ENCODE assay signal across 9 mouse cellular contexts in the genomic region with DNA sequence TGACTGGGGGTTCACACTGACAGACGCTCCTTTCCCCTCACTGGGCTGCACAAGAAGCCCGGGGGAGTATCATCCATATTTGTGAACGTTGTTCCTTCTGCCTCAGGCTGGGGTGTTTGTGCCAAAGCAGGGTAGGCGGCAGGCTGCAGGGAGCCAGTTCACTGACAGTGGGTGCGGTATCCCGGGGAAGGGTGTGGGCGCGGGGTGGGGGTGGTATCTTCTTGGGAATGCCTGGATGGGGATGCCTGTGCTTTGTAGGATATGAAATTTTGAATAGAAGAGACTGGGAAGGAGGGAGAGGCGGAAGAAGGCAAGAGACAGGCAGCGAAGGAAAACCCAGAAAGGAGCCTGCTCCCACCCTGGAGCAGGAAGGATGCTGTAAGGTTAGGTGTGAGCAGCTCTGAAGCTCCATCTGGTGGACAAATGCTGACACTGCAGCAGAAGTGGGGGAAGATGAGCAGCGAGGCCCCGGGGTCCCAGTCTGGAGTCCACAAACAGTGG. TPM values are rescaled to one million over a fixed set of nuclear protein-coding genes. Genes with fewer than 3 reads are reported as not detected.
DNase-seq lines count a peak whose midpoint lies in the region; ATAC-seq and TF ChIP-seq lines count a peak whose summit lies in the region.
"Had no signal": no experiment of that assay in that cellular context is flagged by ENCODE, and none has a peak within 500 bp of the region (broad histone marks: within the 10 kb centered on the region; RNA-seq: fewer than 3 reads in every experiment).

No protein-coding gene starts in this region.

- H3K36me3 ChIP-seq in ES-Bruce4 (ENCODE audit: control insufficient read depth, insufficient read depth, low read length, poor library complexity, severe bottlenecking) = no peaks in the 10 kb centered on the region
- H3K36me3 ChIP-seq: liver, embryonic 15.5 days had no signal

- H3K27me3 ChIP-seq in ES-Bruce4 (ENCODE audit: control insufficient read depth, insufficient read depth, low read length, poor library complexity, severe bottlenecking) = no peaks in the 10 kb centered on the region

- peak; percentile 53 for ATAC-seq in megakaryocyte-erythroid progenitor cell, adult 5-6 weeks (replicated peaks; ENCODE audit: low FRiP score, low TSS enrichment, poor library complexity, severe bottlenecking)
- ATAC-seq in activated CD4-positive, CD25-positive, alpha-beta regulatory T cell, adult 4 months = no peak

- no peak overlapping the region for H3K27ac ChIP-seq in ES-Bruce4 (ENCODE audit: insufficient read depth, low read length)
- H3K27ac ChIP-seq: liver, embryonic 15.5 days had no signal

- no peak overlapping the region for H3K4me3 ChIP-seq in ES-Bruce4 (ENCODE audit: low read depth, low read length)
- H3K4me3 ChIP-seq: liver, embryonic 15.5 days had no signal

- TF ChIP-seq EP300 in ES-Bruce4 (IDR thresholded peaks at IDR 0.05; ENCODE audit: insufficient read depth, low read depth, low read length) = no peak

- H3K4me1 ChIP-seq in ES-Bruce4 (ENCODE audit: control insufficient read depth, insufficient read depth, low read length) = no peaks in the 10 kb centered on the region
- H3K4me1 ChIP-seq: liver, embryonic 15.5 days had no signal

- TF ChIP-seq CTCF in ES-Bruce4 (IDR thresholded peaks at IDR 0.05; ENCODE audit: low read depth, low read length) = peak; percentile 93

- H3K9me3 ChIP-seq in ES-Bruce4 (replicated peaks; ENCODE audit: control insufficient read depth, insufficient read depth, low read length, poor library complexity, severe bottlenecking) = no peaks in the 10 kb centered on the region
- H3K9me3 ChIP-seq: liver, embryonic 15.5 days had no signal

- H3K9ac ChIP-seq in ES-Bruce4 (ENCODE audit: low read depth, poor library complexity, severe bottlenecking) = no peak overlapping the region
- H3K9ac ChIP-seq: liver, embryonic 15.5 days had no signal

- peak; percentile 42 for DNase-seq in adrenal gland, adult 2 months
- peak; percentile 74 for DNase-seq in embryo, embryonic 11 days
- DNase-seq in heart, postnatal 4 days = peak; percentile 77
- peak; percentile 76 to 81 for DNase-seq in layer of hippocampus, postnatal 25 days (ENCODE audit: extremely low spot score in 1 of 2, low spot score in 1 of 2)
- peak; percentile 73 for DNase-seq in right cerebral cortex, postnatal 25 days

- TF ChIP-seq POLR2A in ES-Bruce4 (IDR thresholded peaks at IDR 0.05; ENCODE audit: insufficient read depth, low read length) = no peak

RNA-seq across cellular contexts. Expression of a gene that starts 14.8 kb away (rescaled TPM):
- not detected in 2 replicates for polyA plus RNA-seq in ES-Bruce4 (2011; ENCODE audit: insufficient read depth, insufficient read length, low read depth, missing spikeins)
- not detected for total RNA-seq in adrenal gland, adult 2 months (2021)
- polyA plus RNA-seq in adrenal gland, adult 2 months (2012; rRNA removed) = not detected in 2 replicates
- total RNA-seq in heart, postnatal 4 days (2021) = not detected
- total RNA-seq in layer of hippocampus, postnatal 25 days (2021) = not detected
- total RNA-seq in megakaryocyte-erythroid progenitor cell, adult 5-6 weeks (2014; fragmentation: Nextera tagmentation) = not detected in 2 replicates
- total RNA-seq in megakaryocyte-erythroid progenitor cell, adult 5-6 weeks (2017) = not detected in 2 replicates
- not detected for polyA plus RNA-seq in activated CD4-positive, CD25-positive, alpha-beta regulatory T cell, adult 4 months (2017; shearing (Covaris generic))
- polyA plus RNA-seq: liver, embryonic 15.5 days had no signal

RNA-seq across cellular contexts. Expression of a gene that starts 38.7 kb away (rescaled TPM):
- polyA plus RNA-seq in ES-Bruce4 (2011; ENCODE audit: insufficient read depth, insufficient read length, low read depth, missing spikeins) = not detected in 2 replicates
- not detected for total RNA-seq in adrenal gland, adult 2 months (2021)
- 0.11 TPM in 1 of 2 replicates, not detected in the other for polyA plus RNA-seq in adrenal gland, adult 2 months (2012; rRNA removed)
- total RNA-seq in heart, postnatal 4 days (2021) = not detected
- 1 to 10 TPM; 6.4 to 6.8 TPM for total RNA-seq in layer of hippocampus, postnatal 25 days (2021)
- not detected in 2 replicates for total RNA-seq in megakaryocyte-erythroid progenitor cell, adult 5-6 weeks (2014; fragmentation: Nextera tagmentation)
- total RNA-seq in megakaryocyte-erythroid progenitor cell, adult 5-6 weeks (2017) = not detected in 2 replicates
- polyA plus RNA-seq in activated CD4-positive, CD25-positive, alpha-beta regulatory T cell, adult 4 months (2017; shearing (Covaris generic)) = not detected
- polyA plus RNA-seq: liver, embryonic 15.5 days had no signal

RNA-seq across cellular contexts. Expression of a gene that starts 59.9 kb away (rescaled TPM):
- polyA plus RNA-seq in ES-Bruce4 (2011; ENCODE audit: insufficient read depth, insufficient read length, low read depth, missing spikeins) = 13.6 and 15.0 TPM in 2 replicates
- total RNA-seq in adrenal gland, adult 2 months (2021) = 100 to 1,000 TPM in 1 of 2 experiments, 10 to 100 TPM in 1; 95.3 to 270 TPM
- 38.0 and 59.1 TPM in 2 replicates for polyA plus RNA-seq in adrenal gland, adult 2 months (2012; rRNA removed)
- 1 to 10 TPM; 7.1 to 8.1 TPM for total RNA-seq in heart, postnatal 4 days (2021)
- 100 to 1,000 TPM; 275 to 302 TPM for total RNA-seq in layer of hippocampus, postnatal 25 days (2021)
- total RNA-seq in megakaryocyte-erythroid progenitor cell, adult 5-6 weeks (2014; fragmentation: Nextera tagmentation) = 3.4 and 4.1 TPM in 2 replicates
- total RNA-seq in megakaryocyte-erythroid progenitor cell, adult 5-6 weeks (2017) = 0.23 TPM in 1 of 2 replicates, not detected in the other
- 1 to 10 TPM in 1 of 2 experiments, not detected in 1; 1.5 TPM for polyA plus RNA-seq in activated CD4-positive, CD25-positive, alpha-beta regulatory T cell, adult 4 months (2017; shearing (Covaris generic))

Comparison
In these comparisons a context has a peak if more than half of its experiments do, and no peak if none do; other contexts are left out.
1. RNA of a gene that starts 38.7 kb away (total RNA-seq): 6.4 to 6.8 TPM in layer of hippocampus, postnatal 25 days; not detected in adrenal gland, adult 2 months, not detected in heart, postnatal 4 days and not detected in megakaryocyte-erythroid progenitor cell, adult 5-6 weeks; every median in the first group is over 4 times any median in the second.
2. RNA of a gene that starts 59.9 kb away (total RNA-seq): 275 to 302 TPM in layer of hippocampus, postnatal 25 days and 95.3 to 270 TPM in adrenal gland, adult 2 months; 7.1 to 8.1 TPM in heart, postnatal 4 days and 0.23 to 4.1 TPM in megakaryocyte-erythroid progenitor cell, adult 5-6 weeks; every median in the first group is over 10 times any median in the second.
3. Peak in every context shown above with its lines, with median percentiles within 50 percentile points of each other: DNase-seq.